Mouse (Mus musculus) liver, embryonic 14 days (tissue): ENCODE data around the gene Fxyd3. TPM values are rescaled to one million over a fixed set of nuclear protein-coding genes. Genes with fewer than 3 reads are reported as not detected.

ENCODE experiments used
- polyA plus RNA-seq: library from polyadenylated mRNA; depleted of rRNA; stranded (reverse); fragments of >200 nt; gene quantifications from 2 replicates; pipeline ENCODE4 v1.2.3, GENCODE M21; 2012; rRNA removed

Fxyd3 gene
- 0.18 and 0.62 TPM in 2 replicates for polyA plus RNA-seq

GRCm38 (mm10) chr7:31076492-31076891 lies at the start of gene Fxyd3:
TSS of gene Fxyd3 (minus strand) at chr7:31076704.

GRCm38 (mm10) chr7:31115182-31115581 lies 38.7 kb upstream of the Fxyd3 start, which contains the start of gene Hpn:
TSS of gene Hpn (minus strand) at chr7:31115290.

GRCm38 (mm10) chr7:31059108-31059507 lies 17.4 kb downstream of the Fxyd3 start, which contains the start of gene Lgi4:
TSS of gene Lgi4 (plus strand) at chr7:31059342.

GRCm38 (mm10) chr7:31057071-31057470 lies 19.4 kb downstream of the Fxyd3 start, which contains the start of gene Fxyd1:
TSS of gene Fxyd1 (minus strand) at chr7:31057199.

GRCm38 (mm10) chr7:31051321-31052021 lies 25.0 kb downstream of the Fxyd3 start, which contains the start of gene Fxyd7:
TSS of gene Fxyd7 (minus strand) at chr7:31051467.

GRCm38 (mm10) chr7:31042431-31042910 lies 34.0 kb downstream of the Fxyd3 start, which contains the start of gene Fxyd5:
TSS of gene Fxyd5 (minus strand) at chr7:31042481.

Other genes starting within 250 kb of the Fxyd3 start
- not detected in 2 replicates for gene Ffar3, start 220.5 kb downstream of the Fxyd3 start, polyA plus RNA-seq
- gene Ffar1, start 215.1 kb downstream of the Fxyd3 start, polyA plus RNA-seq = not detected in 2 replicates
- 0.23 and 0.37 TPM in 2 replicates for gene Cd22, start 196.4 kb downstream of the Fxyd3 start, polyA plus RNA-seq
- gene Mag, start 161.8 kb downstream of the Fxyd3 start, polyA plus RNA-seq = 0.17 and 0.22 TPM in 2 replicates
- not detected in 2 replicates for gene Hamp2, start 152.0 kb downstream of the Fxyd3 start, polyA plus RNA-seq
- gene Hamp, start 132.7 kb downstream of the Fxyd3 start, polyA plus RNA-seq = 11.4 and 20.4 TPM in 2 replicates
- 45.8 and 51.7 TPM in 2 replicates for gene Usf2, start 119.9 kb downstream of the Fxyd3 start, polyA plus RNA-seq
- gene Lsr, start 103.2 kb downstream of the Fxyd3 start, polyA plus RNA-seq = 11.5 and 13.7 TPM in 2 replicates
- 1.3 TPM in 2 replicates for gene Fam187b, start 102.9 kb downstream of the Fxyd3 start, polyA plus RNA-seq
- 10.0 and 11.3 TPM in 2 replicates for gene Fxyd5, start 34.2 kb downstream of the Fxyd3 start, polyA plus RNA-seq
- gene Fxyd7, start 25.2 kb downstream of the Fxyd3 start, polyA plus RNA-seq = 0.06 and 0.17 TPM in 2 replicates
- 25.3 and 31.9 TPM in 2 replicates for gene Fxyd1, start 19.5 kb downstream of the Fxyd3 start, polyA plus RNA-seq
- gene Lgi4, start 17.4 kb downstream of the Fxyd3 start, polyA plus RNA-seq = 0.03 and 0.06 TPM in 2 replicates
- gene Hpn, start 38.6 kb upstream of the Fxyd3 start, polyA plus RNA-seq = 38.6 and 43.5 TPM in 2 replicates
- 0.86 and 0.97 TPM in 2 replicates for gene Scn1b, start 50.3 kb upstream of the Fxyd3 start, polyA plus RNA-seq
- gene Gramd1a, start 79.2 kb upstream of the Fxyd3 start, polyA plus RNA-seq = 17.4 and 19.4 TPM in 2 replicates
- not detected in 2 replicates for gene Scgb2b2, start 213.8 kb upstream of the Fxyd3 start, polyA plus RNA-seq
- not detected in 2 replicates for gene Scgb1b2, start 215.1 kb upstream of the Fxyd3 start, polyA plus RNA-seq